Mouse (Mus musculus) kidney, embryonic 16.5 days (tissue): Measurements from ENCODE around the gene Tnfsf13b. TPM values are rescaled to one million over a fixed set of nuclear protein-coding genes. Genes with fewer than 3 reads are reported as not detected.

Experiments used
- ATAC-seq: fragments of 200-750 bp; cut with Nextera tagmentation; 2 replicates; pipeline ENCODE4 v1.8.0; 2017; ENCODE audit warnings: moderate TSS enrichment; ENCODE audit not compliant: low FRiP score, low TSS enrichment
- H3K27ac ChIP-seq: fragments of 300-500 bp; sonication (generic); 2 replicates; pipeline ENCODE4 v1.5.1; 2014; ENCODE audit warnings: low read length
- H3K27me3 ChIP-seq: fragments of 300-500 bp; sonication (generic); 2 replicates; pipeline ENCODE4 v1.6.1; 2014; ENCODE audit warnings: low read length, control low read depth, mixed read lengths; ENCODE audit not compliant: insufficient read depth
- H3K36me3 ChIP-seq: fragments of 300-500 bp; sonication (generic); 2 replicates; pipeline ENCODE4 v1.6.1; 2014; ENCODE audit warnings: low read length, control low read depth, mixed read lengths; ENCODE audit not compliant: insufficient read depth
- H3K4me1 ChIP-seq: fragments of 300-500 bp; sonication (generic); 2 replicates; pipeline ENCODE4 v1.6.1; 2014; ENCODE audit warnings: low read length, control low read depth, mixed read lengths; ENCODE audit not compliant: insufficient read depth
- H3K4me2 ChIP-seq: fragments of 300-500 bp; sonication (generic); replicated peaks from 2 replicates; pipeline ENCODE4 v1.6.1; 2014; ENCODE audit warnings: low read depth, low read length
- H3K4me3 ChIP-seq: fragments of 300-500 bp; sonication (generic); 2 replicates; pipeline ENCODE4 v1.5.1; 2014; ENCODE audit warnings: mild to moderate bottlenecking, low read length
- H3K9ac ChIP-seq: fragments of 300-500 bp; sonication (generic); replicated peaks from 2 replicates; pipeline ENCODE4 v1.6.1; 2014; ENCODE audit warnings: low read length
- H3K9me3 ChIP-seq: fragments of 300-500 bp; sonication (generic); 2 replicates; pipeline ENCODE4 v1.6.1; 2016; ENCODE audit warnings: low read length, control low read depth
- WGBS: fragments of 180-500 bp; shearing (Covaris S2); extraction: QIAGEN DNeasy Blood & Tissue Kit; methylation state at CpG from one replicate; pipeline ENCODE4 v1.1.7; 2014; 5-methylcytosine and 5-hydroxymethylcytosine counted together
- polyA plus RNA-seq: library from polyadenylated mRNA; unstranded; fragments of >200 nt; fragmentation: Nextera tagmentation; extraction: Ambion mirVana; gene quantifications from 2 replicates; pipeline ENCODE4 v1.2.1, GENCODE M21; 2015

The Tnfsf13b gene
- polyA plus RNA-seq, 1 experiment from 2014 or later: 5.9 TPM

- WGBS: 56% methylated on average over 1 of the region's 1 CpGs
- Histone ChIP-seq H3K36me3 (peaks cover 6% of the 10 kb centered on the region; the same call in 1 of the 2 replicates), H3K4me1 (peaks cover 27% of the 10 kb centered on the region), H3K9me3 (no peaks in the 10 kb centered on the region), H3K27me3 (no peaks in the 10 kb centered on the region), H3K4me2 (no peak overlapping the region), H3K9ac (no peak overlapping the region), H3K4me3 (no peak overlapping the region), H3K27ac (no peak overlapping the region)
- no peak for ATAC-seq
These were observed 26.5 kb upstream of the Tnfsf13b start for GRCm38 (mm10) chr8:9979746-9980145.

GRCm38 (mm10) chr8:9980188-9980587, 26.1 kb upstream of the Tnfsf13b start:
- Histone ChIP-seq H3K4me2 (no peak overlapping the region), H3K27ac (no peak overlapping the region), H3K27me3 (no peaks in the 10 kb centered on the region), H3K36me3 (peaks cover 6% of the 10 kb centered on the region; the same call in 1 of the 2 replicates), H3K9me3 (no peaks in the 10 kb centered on the region), H3K4me1 (peaks cover 24% of the 10 kb centered on the region), H3K4me3 (no peak overlapping the region), H3K9ac (no peak overlapping the region)
- no peak for ATAC-seq

- Histone ChIP-seq H3K4me3 (no peak overlapping the region), H3K4me2 (no peak overlapping the region), H3K27me3 (no peaks in the 10 kb centered on the region), H3K4me1 (peaks cover 22% of the 10 kb centered on the region), H3K9ac (no peak overlapping the region), H3K36me3 (no peaks in the 10 kb centered on the region), H3K9me3 (no peaks in the 10 kb centered on the region), H3K27ac (no peak overlapping the region)
- WGBS: 84% methylated on average over 7 of the region's 7 CpGs
- no peak for ATAC-seq
These were observed 2.2 kb upstream of the Tnfsf13b start for GRCm38 (mm10) chr8:10004115-10004514.

GRCm38 (mm10) chr8:10006986-10007659, 856 bp downstream of the Tnfsf13b start:
- Histone ChIP-seq H3K4me2 (peak overlapping the region; percentile 90), H3K27ac (peak overlapping the region; percentile 89), H3K9ac (peak overlapping the region; percentile 67), H3K36me3 (no peaks in the 10 kb centered on the region), H3K4me3 (peak overlapping the region; percentile 58), H3K27me3 (no peaks in the 10 kb centered on the region), H3K4me1 (peaks cover 22% of the 10 kb centered on the region), H3K9me3 (no peaks in the 10 kb centered on the region)
- peak; percentile 80 for ATAC-seq
- WGBS: 3% methylated on average over 29 of the region's 29 CpGs

- WGBS: 40% methylated on average over 6 of the region's 6 CpGs
These were observed 1.4 kb downstream of the Tnfsf13b start for GRCm38 (mm10) chr8:10007660-10008028.

GRCm38 (mm10) chr8:10016252-10016651, 10.0 kb downstream of the Tnfsf13b start:
- no peak overlapping the region for H3K4me2 ChIP-seq
- no peaks in the 10 kb centered on the region for H3K36me3 ChIP-seq
- no peak overlapping the region for H3K4me3 ChIP-seq
- H3K9me3 ChIP-seq: no peaks in the 10 kb centered on the region
- H3K27me3 ChIP-seq: no peaks in the 10 kb centered on the region
- H3K4me1 ChIP-seq: no peaks in the 10 kb centered on the region
- H3K9ac ChIP-seq: no peak overlapping the region
- ATAC-seq: no peak
- WGBS: 83% methylated on average over 1 of the region's 1 CpGs
- no peak overlapping the region for H3K27ac ChIP-seq

More at GRCm38 (mm10) chr8:10007660-10008028, 1.4 kb downstream of the Tnfsf13b start:
- Histone ChIP-seq H3K27ac (no peak overlapping the region; the same call in 1 of the 2 replicates), H3K27me3 (no peaks in the 10 kb centered on the region), H3K4me3 (peak overlapping the region; percentile 58), H3K9me3 (no peaks in the 10 kb centered on the region), H3K36me3 (no peaks in the 10 kb centered on the region), H3K9ac (peak overlapping the region; percentile 67), H3K4me2 (peak overlapping the region; percentile 90), H3K4me1 (peaks cover 22% of the 10 kb centered on the region)
- ATAC-seq: no peak

GRCm38 (mm10) chr8:10017231-10017630, 11.0 kb downstream of the Tnfsf13b start:
- no peaks in the 10 kb centered on the region for H3K9me3 ChIP-seq
- H3K4me2 ChIP-seq: no peak overlapping the region
- H3K36me3 ChIP-seq: no peaks in the 10 kb centered on the region
- H3K27me3 ChIP-seq: no peaks in the 10 kb centered on the region
- 81% methylated on average over 3 of the region's 3 CpGs for WGBS
- no peak for ATAC-seq
- H3K27ac ChIP-seq: no peak overlapping the region
- H3K4me3 ChIP-seq: no peak overlapping the region
- H3K4me1 ChIP-seq: 0 out of 2 replicates have a peak, but pooled peaks cover under 1% of the 10 kb centered on the region
- H3K9ac ChIP-seq: no peak overlapping the region

GRCm38 (mm10) chr8:10030320-10031060, 24.2 kb downstream of the Tnfsf13b start:
- Histone ChIP-seq H3K4me3 (no peak overlapping the region), H3K36me3 (no peaks in the 10 kb centered on the region), H3K9me3 (no peaks in the 10 kb centered on the region), H3K27me3 (no peaks in the 10 kb centered on the region), H3K4me2 (no peak overlapping the region), H3K4me1 (no peaks in the 10 kb centered on the region), H3K9ac (no peak overlapping the region), H3K27ac (no peak overlapping the region)
- WGBS: 64% methylated on average over 8 of the region's 8 CpGs
- ATAC-seq: no peak

GRCm38 (mm10) chr8:10031177-10031576, 24.9 kb downstream of the Tnfsf13b start:
- Histone ChIP-seq H3K27ac (no peak overlapping the region), H3K4me3 (no peak overlapping the region), H3K27me3 (no peaks in the 10 kb centered on the region), H3K36me3 (no peaks in the 10 kb centered on the region), H3K4me2 (no peak overlapping the region), H3K9ac (no peak overlapping the region), H3K9me3 (no peaks in the 10 kb centered on the region), H3K4me1 (no peaks in the 10 kb centered on the region)
- no peak for ATAC-seq
- 69% methylated on average over 9 of the region's 9 CpGs for WGBS

GRCm38 (mm10) chr8:10040866-10041265, 34.6 kb downstream of the Tnfsf13b start:
- no peak overlapping the region for H3K27ac ChIP-seq
- no peaks in the 10 kb centered on the region for H3K27me3 ChIP-seq
- H3K4me2 ChIP-seq: no peak overlapping the region
- H3K36me3 ChIP-seq: no peaks in the 10 kb centered on the region
- no peak overlapping the region for H3K9ac ChIP-seq
- H3K4me3 ChIP-seq: no peak overlapping the region
- H3K4me1 ChIP-seq: no peaks in the 10 kb centered on the region
- ATAC-seq: no peak
- 55% methylated on average over 3 of the region's 3 CpGs for WGBS
- H3K9me3 ChIP-seq: no peaks in the 10 kb centered on the region
